Mouse (Mus musculus): Measurements from ENCODE around the gene Coq4.

The Coq4 gene

DNA sequence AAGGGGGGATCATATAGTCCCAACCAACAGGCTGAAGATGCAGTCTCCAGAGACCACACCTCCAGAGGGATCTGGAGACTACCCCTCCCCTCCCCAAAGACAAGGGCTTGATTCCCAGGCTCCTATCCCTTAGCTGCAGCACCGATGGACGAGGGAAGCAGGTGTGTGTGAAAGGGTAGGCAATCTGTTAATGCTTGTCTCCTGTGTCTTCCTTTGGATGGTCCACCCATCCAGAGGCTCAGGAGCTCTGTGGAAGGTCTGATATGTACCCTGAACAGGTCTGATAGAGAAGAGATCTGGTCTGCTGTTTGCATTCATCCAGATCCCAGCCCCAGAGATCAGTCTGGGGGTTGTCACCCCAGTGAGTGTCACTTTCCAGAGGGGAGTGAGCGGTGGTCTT is 59.6 kb downstream of the Coq4 start:
- DNase-seq: no peak
